Mouse (Mus musculus) cerebellum, adult 2 months (tissue): Measurements from ENCODE around the gene Gnb2.

Experiments used
- CTCF ChIP-seq: fragments of 200-500 bp; IDR thresholded peaks from 2 replicates; pipeline ENCODE4 v1.5.1; 2011; ENCODE audit warnings: low read depth, mild to moderate bottlenecking, control low read depth, low read length, moderate library complexity, borderline replicate concordance; ENCODE audit not compliant: insufficient read depth
- POLR2A ChIP-seq: fragments of 200-500 bp; IDR thresholded peaks from 2 replicates; pipeline ENCODE4 v1.6.1; 2011; ENCODE audit warnings: low read length, control low read depth, borderline replicate concordance; ENCODE audit not compliant: insufficient read depth

DNA sequence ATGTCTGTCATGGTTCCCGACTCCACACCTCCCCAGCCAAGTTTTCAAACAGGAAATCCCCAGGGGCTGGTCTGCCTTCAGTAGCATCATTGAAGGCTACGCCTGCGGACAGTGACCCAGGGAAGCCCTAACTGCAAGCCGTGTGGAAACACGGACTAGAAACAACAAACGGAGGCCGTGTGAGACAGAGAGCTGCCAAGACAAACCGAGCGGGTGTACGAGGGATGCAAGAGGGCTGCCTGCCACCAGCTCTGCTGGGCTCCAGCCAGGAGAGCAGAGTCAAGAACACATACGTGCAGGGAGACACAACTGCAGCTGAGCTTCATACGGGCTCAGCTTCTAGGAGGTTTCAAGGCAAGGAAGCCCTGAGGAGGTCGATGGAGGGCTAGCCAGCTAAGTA lies 39.5 kb downstream of the Gnb2 start:
- TF ChIP-seq POLR2A (no peak), CTCF (no peak)
